Mouse (Mus musculus) right cerebral cortex, postnatal 25 days (tissue): Measurements from ENCODE around the gene Pgghg.

ENCODE experiments used
- DNase-seq: peaks from one replicate; pipeline ENCODE4 v3.0.0; 2022

The Pgghg gene

DNA sequence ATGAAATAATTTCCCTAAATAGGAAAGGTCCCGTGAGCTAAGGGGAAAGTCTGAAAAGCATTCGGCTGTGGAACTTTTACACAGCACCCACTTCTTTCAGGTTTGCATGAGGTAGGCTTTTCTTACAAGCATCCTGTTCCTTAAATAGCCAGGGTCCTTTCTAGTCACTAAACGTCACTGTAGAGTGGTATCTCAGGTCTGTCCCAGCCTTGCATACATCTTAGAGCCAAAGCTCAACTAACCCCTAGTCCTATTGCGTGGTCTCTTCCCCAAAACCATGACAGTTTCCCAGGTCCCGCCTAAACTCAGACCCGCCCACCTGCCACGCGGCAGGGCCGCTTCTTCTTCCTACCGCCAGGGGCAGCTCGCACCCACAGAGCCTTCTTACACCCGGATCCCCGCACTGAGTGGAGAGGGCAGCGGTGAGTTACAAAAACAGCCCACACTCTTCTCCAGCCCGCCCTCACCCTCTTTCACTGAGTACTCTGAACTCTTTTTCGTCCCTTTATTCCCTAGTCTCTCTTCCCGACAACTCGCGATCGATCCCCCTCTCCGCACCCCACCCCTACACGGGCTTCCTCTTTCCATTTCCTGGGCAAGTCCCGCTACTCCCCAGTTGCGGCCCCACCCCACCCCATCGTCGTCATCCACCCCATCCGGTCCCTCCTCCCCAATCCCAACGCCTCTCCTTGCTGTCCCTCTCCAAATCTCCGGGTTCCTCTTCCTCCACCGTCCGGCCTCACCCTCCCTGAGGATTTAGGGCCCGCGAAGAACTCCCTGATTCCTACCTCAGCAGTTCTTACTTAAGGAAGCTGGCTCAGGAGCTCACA is at the start of gene Pgghg:
Gene Pgghg (plus strand): TSS at position 170 of the 830 bp plus-strand sequence.
- DNase-seq: peak; percentile 46

DNA sequence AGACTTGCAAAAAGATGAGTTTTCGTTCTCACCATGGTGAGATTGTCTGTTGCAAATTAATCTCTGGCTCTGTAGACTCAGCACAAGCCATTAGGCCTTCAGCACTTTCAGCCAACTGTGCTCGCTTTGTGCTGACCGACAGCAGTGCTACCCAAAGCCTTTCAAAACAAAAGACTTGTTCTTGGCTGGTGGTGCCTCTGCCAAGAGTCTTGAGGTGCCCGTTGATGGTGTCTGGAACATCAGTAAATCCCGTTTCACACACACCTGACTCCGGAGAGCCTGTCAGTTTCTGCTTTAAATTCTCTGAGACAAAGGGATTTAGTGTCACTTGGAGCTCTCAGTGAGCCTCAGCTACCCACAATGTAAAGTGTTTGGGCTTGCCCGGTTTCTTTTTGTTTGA is 47.2 kb upstream of the Pgghg start:
- DNase-seq: no peak

DNA sequence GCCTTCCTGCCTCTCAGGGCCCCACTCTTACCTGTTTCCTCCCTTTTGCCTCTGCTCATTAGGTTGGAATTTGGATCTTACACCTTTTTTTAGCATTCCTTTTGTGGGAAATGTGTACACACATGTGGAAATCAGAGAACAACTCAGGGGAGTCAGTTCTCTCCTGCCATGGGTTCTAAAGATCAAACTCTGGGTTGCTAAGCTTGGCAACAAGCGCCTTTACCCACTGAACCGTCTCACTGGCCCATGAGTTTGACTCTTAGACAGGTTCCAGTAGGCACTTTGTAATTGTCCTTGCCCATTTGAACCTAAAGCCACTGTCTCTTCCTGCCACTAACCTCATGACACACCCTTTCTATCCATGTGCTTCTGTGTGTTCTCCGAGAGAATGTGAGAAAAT is 46.6 kb upstream of the Pgghg start:
- no peak for DNase-seq

DNA sequence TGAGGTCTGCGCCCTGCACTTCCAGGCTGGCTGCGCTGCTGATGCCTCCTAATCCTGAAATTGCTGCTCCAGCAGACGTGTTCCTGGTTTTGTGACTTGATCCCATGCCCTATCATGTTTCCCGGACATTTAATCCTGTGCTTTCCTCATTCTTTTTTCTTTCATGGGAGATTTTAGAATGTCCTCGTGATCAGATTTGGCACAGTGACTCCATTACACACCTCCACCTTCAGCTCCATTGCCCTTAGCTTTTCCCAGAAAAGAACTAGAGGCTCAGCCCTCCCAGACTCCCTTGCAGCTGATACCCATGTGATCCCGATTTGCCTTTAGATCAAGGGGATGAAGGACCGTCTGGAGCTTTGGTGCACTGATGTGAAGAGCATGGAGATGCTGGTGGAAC is 43.3 kb upstream of the Pgghg start:
- DNase-seq: no peak

DNA sequence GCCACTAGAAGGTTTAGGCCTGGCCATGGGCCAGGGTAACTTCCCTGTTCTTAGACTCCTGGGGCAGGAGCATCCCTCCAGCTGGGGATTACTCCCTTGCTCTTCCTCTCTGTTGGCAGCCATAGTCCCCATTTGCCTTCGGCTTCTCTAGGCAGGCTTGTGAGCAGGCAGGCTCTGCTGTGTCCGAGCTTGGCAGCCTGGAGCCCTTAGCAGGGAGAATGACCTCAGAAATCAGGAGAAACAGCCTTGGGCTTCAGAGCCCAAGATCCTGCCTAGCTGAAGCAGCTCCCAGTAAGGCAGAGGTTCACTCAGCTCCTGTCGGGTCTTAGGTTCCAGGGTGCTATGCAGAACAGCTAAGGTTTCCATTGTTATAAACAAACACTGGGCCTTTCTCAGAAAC is 42.1 kb upstream of the Pgghg start:
- DNase-seq: no peak

DNA sequence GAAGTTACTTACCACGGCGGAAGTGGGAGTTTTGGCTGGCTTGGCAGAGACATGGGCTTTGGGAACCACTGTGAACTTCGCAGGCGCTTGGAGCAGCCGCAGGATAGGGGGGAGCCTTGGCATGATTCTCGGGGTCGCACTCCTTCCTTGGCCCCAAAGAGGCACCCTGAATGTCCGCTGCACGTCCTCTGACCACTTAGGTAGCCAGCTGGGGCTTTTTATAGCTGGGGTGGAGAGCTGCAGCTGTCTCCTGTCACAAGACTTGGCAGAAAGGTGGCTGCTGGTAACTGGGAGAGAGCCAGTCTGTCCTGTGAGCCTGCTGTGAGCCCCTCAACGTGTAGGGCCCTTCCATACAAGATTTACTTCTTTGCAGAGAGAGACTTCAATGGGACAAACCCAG is 41.0 kb upstream of the Pgghg start, which contains the start of gene Cox8b:
Gene Cox8b (minus strand): TSS at position 227 of the 400 bp plus-strand sequence.
- DNase-seq: no peak

DNA sequence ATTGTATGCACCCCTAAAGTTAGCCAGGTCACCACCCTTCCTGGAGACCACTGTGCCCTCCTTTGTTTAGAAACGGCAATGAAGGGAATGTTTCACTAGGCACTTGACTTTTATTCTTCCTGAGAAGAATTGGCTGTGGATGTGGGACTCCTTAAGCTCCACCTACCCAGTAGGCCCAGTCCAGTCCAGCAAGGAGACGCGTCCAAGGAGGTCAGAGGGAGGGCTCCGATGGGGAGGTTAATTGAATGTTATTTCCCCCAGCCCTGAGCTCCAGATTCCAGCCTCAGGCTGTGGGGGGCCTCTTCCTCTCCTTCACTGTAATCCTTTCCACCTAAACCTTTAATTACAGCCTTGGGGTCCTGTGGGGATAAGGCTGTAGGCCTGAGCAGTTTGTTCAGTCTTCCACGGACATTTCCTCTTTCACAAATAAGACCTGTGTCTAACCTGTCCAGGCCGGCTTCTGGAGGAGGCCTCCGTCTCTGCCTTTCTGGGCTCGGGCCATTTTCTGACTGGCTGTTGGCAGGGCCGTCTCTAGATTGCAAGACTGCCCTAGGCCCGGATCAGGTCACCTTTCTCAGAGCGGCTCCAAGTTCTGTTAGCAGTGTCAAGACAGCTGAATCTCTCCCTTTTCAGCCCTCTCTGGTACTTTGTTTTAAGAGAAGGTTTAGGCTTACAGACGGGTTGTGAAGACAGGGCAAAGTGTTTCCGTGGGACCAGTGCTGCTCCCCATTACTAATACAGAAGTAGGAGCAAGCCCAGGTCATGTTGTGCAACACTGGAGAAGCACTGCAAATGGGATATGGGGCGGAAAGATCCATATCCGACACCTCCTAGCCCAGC is 38.9 kb upstream of the Pgghg start:
- DNase-seq: no peak

DNA sequence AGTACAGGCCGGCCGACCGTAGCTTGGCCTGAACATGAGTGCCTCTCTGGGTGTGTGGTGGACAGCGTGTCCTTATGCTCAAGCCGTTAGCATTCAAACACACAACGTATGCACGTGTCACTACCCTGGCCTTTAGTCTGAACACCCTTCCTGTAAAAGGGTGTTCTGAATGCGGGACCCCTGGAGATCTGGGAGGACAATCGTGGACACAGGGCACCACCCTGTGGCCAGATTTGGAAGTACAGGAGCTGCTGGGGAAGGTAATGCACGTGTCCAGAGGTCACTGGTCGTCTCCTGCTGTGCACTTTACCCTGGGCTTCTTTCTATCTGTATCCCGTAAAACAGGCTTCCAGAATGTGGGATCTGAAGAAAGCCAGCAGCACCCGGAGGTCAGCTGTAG is 38.0 kb upstream of the Pgghg start:
- peak; percentile 60 for DNase-seq

DNA sequence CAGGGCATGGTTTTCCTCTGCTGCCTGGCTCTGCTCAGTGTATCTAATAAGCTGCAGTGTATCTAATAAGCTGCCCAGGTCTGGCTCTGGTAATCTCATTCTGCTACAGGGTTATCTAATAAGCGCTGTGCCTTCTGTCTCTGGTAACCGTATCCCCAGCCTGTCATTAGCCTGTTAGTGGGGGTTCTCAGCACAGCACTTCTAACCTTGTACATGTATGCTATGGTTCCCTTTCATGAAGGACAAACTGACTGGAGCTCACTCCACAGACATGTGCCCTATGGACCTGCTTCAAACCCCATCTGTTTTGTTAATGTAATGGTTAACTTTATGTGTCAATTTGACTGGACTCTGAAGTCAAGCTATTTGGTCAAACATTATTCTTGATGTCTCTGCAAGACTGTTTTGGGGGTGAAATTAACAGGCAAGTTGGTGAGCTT is 35.5 kb upstream of the Pgghg start:
- DNase-seq: no peak

DNA sequence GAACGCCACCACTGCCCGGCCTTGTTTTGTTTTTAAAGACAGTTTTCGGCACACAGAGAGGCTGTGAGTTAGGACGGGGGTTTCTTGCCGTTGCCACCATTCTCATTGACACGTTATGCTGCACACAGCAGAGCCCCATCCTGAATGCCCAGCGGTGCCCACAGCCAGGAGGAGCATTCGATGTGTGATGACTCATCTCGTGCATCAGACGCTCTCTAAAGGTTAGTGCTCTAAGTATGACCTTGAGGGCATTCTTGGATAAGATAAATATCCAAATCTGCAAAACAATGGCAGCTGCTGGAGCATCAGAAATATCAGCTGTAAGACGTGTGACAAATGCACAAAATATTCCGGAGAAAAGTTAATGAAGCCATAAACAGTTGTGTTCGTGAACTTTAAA is 34.1 kb upstream of the Pgghg start:
- no peak for DNase-seq

DNA sequence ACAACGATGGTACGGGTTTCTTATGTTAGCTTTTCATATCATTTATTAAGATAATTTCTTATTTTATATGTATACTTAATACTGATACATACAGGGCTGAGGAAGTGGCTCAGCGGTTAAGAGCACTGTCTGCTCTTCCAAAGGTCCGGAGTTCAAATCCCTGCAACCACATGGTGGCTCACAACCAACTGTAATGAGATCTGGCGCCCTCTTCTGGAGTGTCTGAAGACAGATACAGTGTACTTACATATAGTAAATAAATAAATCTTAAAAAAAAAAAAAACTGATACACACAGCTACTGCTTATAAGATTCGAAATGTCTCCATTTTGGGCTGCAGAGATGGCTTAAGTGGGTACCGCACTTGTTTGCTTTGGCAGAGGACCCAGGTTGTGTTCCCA is 33.5 kb upstream of the Pgghg start:
- no peak for DNase-seq

DNA sequence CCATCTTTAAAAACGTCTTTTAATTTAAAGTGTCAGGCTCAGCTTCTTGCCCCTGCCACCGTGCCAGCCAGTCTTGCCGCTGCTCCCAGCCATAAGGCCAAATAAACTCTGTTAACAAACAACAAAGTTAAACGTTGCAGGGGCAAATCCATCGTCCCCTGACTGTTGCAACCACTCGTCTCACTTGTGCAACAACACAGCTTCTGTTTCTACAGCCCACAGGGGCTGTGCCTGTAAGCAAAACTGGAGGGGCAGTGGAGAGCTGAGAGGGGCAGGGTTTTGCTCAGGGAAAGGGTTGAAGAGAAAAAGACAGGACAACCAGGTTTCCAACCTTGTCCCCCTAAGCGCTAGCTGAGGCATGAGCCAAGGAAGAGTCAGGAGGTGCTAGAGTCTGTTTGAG is 33.0 kb upstream of the Pgghg start:
- no peak for DNase-seq

DNA sequence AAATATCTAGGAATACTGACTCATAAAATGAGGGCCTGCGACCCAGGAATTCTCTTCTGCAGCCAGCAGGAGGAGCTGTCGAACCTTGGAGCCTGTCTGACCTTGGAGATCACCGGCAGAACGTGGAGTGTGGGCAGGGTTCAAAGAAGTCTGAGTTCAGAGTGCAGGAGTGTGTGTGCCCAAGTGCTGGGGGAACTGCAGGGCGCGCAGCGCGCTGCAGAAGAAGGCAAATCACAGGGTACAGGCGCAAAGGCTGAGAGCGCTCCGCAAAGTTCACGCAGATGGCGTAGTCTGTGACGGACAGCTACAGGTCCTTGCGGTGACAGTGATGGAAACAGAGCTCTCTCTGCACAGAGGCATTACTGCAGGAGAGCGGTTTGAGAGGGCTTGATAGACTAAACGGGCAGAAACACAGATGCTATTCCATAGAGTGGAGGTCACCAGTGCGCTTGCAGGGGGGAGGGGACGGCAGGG is 32.5 kb upstream of the Pgghg start:
- peak; percentile 48 for DNase-seq

DNA sequence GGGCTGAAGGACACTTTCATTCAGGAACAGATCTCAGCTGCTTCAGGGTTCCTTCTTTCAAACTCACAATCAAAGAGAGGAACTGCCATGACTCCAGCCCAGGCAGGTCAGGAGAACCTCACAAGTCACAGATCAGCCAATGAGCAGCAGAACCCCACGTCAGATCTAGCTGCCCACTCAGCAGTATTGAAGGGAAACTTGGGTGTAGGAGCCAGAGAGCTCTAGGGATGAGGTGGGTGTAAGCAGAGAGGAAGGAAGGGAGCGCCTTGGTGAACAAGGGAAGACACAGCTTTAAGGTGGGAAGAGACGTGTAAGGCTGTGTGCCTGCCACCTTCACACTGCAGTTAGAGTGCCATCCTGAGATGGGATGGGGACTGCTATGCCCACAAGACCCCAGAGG is 28.9 kb upstream of the Pgghg start:
- no peak for DNase-seq

DNA sequence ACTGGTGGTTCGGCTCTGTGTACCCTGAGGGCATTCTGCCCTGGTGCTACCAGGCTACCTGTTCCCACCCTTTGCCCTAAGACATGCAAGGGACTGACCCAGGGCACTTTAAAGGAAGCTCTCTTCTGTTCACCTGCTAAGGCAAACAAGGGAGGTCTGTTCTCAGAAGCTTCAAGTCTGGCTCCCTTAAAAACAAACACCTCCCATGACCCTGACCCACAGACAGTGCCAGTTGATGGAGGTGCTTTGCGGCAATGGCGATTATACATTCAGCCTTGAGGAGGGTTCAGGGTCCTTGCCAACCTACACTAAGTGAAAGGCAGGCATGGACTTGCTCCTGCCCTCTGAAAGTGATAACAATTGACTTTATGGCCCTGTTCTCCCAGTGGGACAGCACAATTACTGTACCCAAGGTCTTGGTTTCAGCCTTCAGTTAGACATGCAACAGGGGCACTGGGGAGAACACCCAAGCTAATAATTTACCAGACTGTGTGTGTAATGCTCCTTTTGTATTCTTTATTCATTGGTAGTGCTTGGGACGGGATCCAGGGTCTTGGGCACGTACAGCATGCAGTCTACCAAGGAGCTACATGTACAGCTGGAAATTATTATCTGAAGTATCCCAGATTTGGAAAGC is 28.2 kb upstream of the Pgghg start:
- DNase-seq: no peak

DNA sequence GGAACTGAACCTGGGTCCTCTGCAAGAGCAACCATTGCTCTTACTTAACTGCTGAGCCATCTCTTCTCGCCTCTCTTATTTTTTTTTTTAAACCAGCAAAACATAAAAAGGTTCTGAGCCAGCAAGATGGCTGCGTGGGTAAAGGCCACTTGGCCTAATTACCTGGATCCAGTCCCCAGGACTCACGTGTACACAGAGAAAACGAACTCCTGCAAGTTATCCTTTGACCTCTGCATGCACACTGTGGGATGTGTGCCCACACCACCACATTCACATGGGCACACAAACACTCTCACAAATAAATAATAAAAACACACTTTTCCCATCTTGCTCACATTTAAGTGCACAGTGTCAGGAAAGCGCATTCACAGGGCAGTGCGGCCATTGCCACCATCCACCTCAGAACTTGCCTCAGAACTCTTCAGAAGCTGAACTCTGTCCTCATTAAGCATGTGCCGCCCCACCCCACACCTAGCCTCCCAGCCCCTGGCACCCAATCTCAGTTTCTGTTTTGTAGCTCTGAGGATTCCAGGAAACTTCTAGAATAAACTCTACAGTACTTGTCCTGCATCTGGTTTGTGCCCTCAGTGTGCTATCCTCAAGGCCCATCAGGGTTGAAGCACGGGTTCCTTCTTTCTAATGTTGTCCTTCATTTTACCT is 27.0 kb upstream of the Pgghg start:
- DNase-seq: no peak

DNA sequence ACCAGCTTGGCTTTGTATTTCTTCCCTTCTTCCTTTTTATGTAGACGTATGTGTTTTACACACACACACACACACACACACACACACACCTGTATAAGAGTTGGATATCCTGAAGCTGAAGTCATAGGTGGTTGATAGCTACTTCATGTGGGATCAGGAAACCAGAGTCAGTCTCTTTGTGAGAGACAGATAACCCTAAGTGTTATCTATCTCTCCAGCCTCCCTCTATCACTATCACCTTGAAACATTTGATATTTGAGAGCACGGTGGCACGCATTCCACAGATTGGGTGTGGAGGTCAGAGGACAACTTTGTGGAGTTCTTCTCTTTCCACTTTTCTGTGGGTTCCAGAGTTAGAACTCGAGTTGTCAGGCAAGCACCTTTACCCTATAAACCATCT is 21.3 kb upstream of the Pgghg start:
- no peak for DNase-seq

DNA sequence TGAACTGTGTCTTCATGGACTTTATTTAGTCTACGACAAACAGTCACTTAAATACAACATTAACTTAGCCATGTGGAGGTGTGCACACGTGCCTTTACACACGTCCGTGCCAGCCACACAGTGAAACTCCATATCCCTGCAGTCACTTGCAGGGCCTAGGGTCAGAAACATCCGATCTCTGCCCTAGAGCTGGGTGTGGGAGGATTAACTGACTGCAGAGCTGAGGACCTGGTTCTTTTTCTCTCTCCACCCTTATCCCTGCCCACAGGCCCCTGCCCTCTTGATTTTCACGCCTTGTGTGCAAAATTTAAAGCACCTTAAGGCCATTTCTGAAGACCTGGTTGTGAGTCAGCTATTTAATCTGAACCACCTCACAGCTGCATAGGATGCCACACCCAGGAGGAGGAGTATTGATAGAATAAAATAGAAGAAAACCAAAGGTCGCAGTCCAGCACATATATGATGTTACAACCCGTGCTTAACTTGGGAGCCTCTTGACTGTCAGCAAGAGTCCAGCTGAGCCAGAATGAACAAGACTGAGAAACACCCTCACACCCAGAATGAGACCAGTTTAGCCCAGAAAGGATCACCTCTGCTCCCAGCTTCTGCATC is 20.7 kb upstream of the Pgghg start, which contains the start of gene Nlrp6:
Gene Nlrp6 (plus strand): TSS at position 485 of the 612 bp plus-strand sequence.
- DNase-seq: no peak

DNA sequence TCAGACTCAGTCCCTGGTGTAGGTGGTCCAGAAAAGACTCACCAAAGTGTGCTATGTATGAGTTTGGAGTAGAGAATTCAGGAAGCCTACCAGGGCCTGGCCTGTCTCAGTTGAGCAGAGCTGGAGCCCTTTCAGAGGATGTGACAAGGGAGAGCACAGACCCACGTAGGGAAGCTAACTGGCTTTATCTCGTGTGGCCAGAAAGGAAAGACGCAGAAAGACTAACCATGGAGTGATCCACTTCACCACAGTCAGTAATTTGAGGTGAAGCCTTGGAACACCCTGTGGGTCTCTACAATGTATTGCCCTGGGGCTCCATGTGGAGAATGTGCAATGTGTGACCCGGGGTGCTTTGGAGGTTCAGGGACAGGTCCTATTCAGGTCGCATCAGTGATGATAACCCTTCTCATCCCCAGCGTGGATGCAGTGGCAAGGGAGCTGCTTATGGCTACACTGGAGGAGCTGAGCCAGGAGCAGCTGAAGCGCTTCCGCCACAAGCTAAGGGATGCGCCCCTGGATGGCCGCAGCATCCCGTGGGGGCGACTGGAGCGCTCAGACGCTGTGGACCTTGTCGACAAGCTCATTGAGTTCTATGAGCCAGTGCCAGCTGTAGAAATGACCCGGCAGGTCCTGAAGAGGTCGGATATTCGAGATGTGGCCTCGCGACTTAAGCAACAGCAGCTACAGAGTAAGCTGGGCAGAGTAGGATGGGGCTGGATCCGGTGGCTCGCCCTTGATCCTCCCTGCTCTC is 19.8 kb upstream of the Pgghg start:
- no peak for DNase-seq

DNA sequence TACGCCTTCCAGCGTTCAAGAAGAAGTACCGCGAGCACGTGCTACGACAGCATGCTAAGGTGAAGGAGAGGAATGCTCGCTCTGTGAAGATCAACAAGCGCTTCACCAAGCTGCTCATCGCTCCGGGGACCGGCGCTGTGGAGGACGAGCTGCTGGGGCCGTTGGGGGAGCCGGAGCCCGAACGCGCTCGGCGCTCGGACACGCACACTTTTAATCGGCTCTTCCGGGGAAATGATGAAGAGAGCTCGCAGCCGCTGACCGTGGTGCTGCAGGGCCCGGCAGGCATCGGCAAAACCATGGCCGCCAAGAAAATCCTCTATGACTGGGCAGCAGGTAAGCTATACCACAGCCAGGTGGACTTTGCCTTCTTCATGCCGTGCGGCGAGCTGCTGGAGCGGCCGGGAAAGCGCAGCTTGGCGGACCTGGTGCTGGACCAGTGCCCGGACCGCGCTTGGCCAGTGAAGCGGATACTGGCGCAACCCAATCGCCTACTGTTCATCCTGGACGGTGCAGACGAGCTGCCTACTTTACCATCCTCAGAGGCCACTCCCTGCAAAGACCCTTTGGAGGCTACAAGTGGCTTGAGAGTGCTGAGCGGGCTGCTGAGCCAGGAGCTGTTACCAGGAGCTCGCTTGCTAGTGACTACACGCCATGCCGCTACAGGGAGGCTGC is 18.7 kb upstream of the Pgghg start:
- DNase-seq: peak; percentile 47
